Comparison of ENCODE assay signal across 31 mouse cellular contexts in the genomic region with DNA sequence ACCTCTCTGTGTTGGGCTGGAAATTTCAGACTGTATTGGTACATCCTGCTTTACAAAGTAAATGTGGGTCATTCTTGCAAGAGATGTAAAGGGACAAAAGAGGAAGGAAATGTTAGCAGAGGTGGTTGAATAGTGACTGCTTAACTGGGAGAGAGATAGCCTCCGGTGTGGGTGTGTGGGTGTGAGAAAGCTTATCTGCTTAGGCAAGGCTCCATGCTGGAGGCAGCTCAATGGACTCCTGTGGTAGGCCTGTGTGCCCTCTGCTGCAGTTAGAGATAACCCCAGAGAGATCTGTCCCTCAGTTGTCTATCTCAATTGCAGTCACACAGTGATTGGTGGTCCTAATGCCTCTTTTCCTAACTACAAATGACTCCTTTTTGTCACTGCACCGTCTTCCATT.
A peak's percentile ranks its signal among the peaks of the same experiment; 100 is the strongest.
DNase-seq lines count a peak whose midpoint lies in the region; ATAC-seq and TF ChIP-seq lines count a peak whose summit lies in the region.
"Had no signal": no experiment of that assay in that cellular context is flagged by ENCODE, and none has a peak within 500 bp of the region (broad histone marks: within the 10 kb centered on the region; RNA-seq: fewer than 3 reads in every experiment).

No protein-coding gene starts in this region.

- no peaks in the 10 kb centered on the region for H3K4me1 ChIP-seq in G1E (ENCODE audit: insufficient read depth, low read depth, low read length)
- H3K4me1 ChIP-seq in liver, embryonic 11.5 days (replicated peaks; ENCODE audit: control insufficient read depth, insufficient read depth, low read length): no peaks in the 10 kb centered on the region; the same call in 1 of the 2 replicates
- H3K4me1 ChIP-seq in liver, postnatal 0 days (ENCODE audit: insufficient read depth): no peaks in the 10 kb centered on the region
- H3K4me1 ChIP-seq in forebrain, embryonic 12.5 days: no peaks in the 10 kb centered on the region
- H3K4me1 ChIP-seq in midbrain, embryonic 14.5 days (ENCODE audit: control insufficient read depth, insufficient read depth, low read length): no peaks in the 10 kb centered on the region
- H3K4me1 ChIP-seq: embryonic facial prominence, embryonic 12.5 days; heart, embryonic 12.5 days; hindbrain, embryonic 13.5 days; neural tube, embryonic 13.5 days had no signal

- no peak for DNase-seq in G1E (ENCODE audit: low spot score)
- DNase-seq in liver, embryonic 11.5 days (ENCODE audit: low spot score): no peak
- no peak for DNase-seq in liver, postnatal 0 days
- no peak for DNase-seq in cerebellum, adult 9-10 months
- no peak for DNase-seq in lung, postnatal 4 days
- DNase-seq in midbrain, embryonic 14.5 days: no peak
- DNase-seq: adrenal gland, postnatal 14 days; cerebellum, adult 11 months; cerebellum, postnatal 10 days; gastrocnemius, postnatal 14 days; heart, adult 18-20 months; heart, postnatal 10 days; kidney, adult 2 months; kidney, postnatal 25 days; lung, adult 18-20 months; lung, postnatal 10 days; right cerebral cortex, postnatal 4 days; thymus, postnatal 14 days had no signal

- H3K27ac ChIP-seq in liver, embryonic 11.5 days (ENCODE audit: low read depth, low read length): no peak overlapping the region
- no peak overlapping the region for H3K27ac ChIP-seq in liver, postnatal 0 days (ENCODE audit: low read depth)
- no peak overlapping the region for H3K27ac ChIP-seq in forebrain, embryonic 12.5 days
- no peak overlapping the region for H3K27ac ChIP-seq in midbrain, embryonic 14.5 days (replicated peaks; ENCODE audit: low read depth, low read length)
- H3K27ac ChIP-seq: embryonic facial prominence, embryonic 12.5 days; hindbrain, embryonic 13.5 days; layer of hippocampus, adult 2 months; neural tube, embryonic 13.5 days had no signal

- no peak for TF ChIP-seq EP300 in liver, postnatal 0 days (IDR thresholded peaks at IDR 0.05; ENCODE audit: low read depth)

- H3K36me3 ChIP-seq in G1E (replicated peaks): no peaks in the 10 kb centered on the region
- H3K36me3 ChIP-seq in liver, embryonic 11.5 days (ENCODE audit: control insufficient read depth, insufficient read depth, low read length): no peaks in the 10 kb centered on the region
- H3K36me3 ChIP-seq in liver, postnatal 0 days (replicated peaks; ENCODE audit: insufficient read depth, low read length): no peaks in the 10 kb centered on the region
- H3K36me3 ChIP-seq in forebrain, embryonic 12.5 days (replicated peaks): no peaks in the 10 kb centered on the region
- no peaks in the 10 kb centered on the region for H3K36me3 ChIP-seq in midbrain, embryonic 14.5 days (ENCODE audit: control insufficient read depth, insufficient read depth, low read length)
- H3K36me3 ChIP-seq: embryonic facial prominence, embryonic 12.5 days; heart, embryonic 12.5 days; hindbrain, embryonic 13.5 days; neural tube, embryonic 13.5 days had no signal

- no peak overlapping the region for H3K4me2 ChIP-seq in liver, embryonic 11.5 days
- no peak overlapping the region for H3K4me2 ChIP-seq in liver, postnatal 0 days (ENCODE audit: low read depth, low read length)
- no peak overlapping the region for H3K4me2 ChIP-seq in forebrain, embryonic 12.5 days
- no peak overlapping the region for H3K4me2 ChIP-seq in midbrain, embryonic 14.5 days (ENCODE audit: low read length)
- H3K4me2 ChIP-seq: embryonic facial prominence, embryonic 12.5 days; heart, embryonic 12.5 days; hindbrain, embryonic 13.5 days; neural tube, embryonic 13.5 days had no signal

- WGBS in liver, embryonic 11.5 days: 15% methylated on average over 2 of the region's 2 CpGs
- 14% methylated on average over 2 of the region's 2 CpGs for WGBS in liver, postnatal 0 days (ENCODE audit: insufficient replicate concordance)
- 65% methylated on average over 2 of the region's 2 CpGs for WGBS in forebrain, embryonic 12.5 days
- 70% methylated on average over 2 of the region's 2 CpGs for WGBS in midbrain, embryonic 14.5 days

- H3K4me3 ChIP-seq in G1E (ENCODE audit: low read depth, low read length): no peak overlapping the region
- no peak overlapping the region for H3K4me3 ChIP-seq in liver, embryonic 11.5 days (ENCODE audit: low read depth, low read length)
- H3K4me3 ChIP-seq in liver, postnatal 0 days (ENCODE audit: low read depth, low read length): no peak overlapping the region
- no peak overlapping the region for H3K4me3 ChIP-seq in forebrain, embryonic 12.5 days (replicated peaks)
- no peak overlapping the region for H3K4me3 ChIP-seq in midbrain, embryonic 14.5 days (replicated peaks; ENCODE audit: low read depth, low read length)
- H3K4me3 ChIP-seq: embryonic facial prominence, embryonic 12.5 days; erythroblast, embryonic 14.5 days; heart, embryonic 12.5 days; hindbrain, embryonic 13.5 days; layer of hippocampus, adult 2 months; myocyte; neural tube, embryonic 13.5 days had no signal

- H3K9ac ChIP-seq in liver, embryonic 11.5 days (ENCODE audit: low read depth, low read length): no peak overlapping the region
- no peak overlapping the region for H3K9ac ChIP-seq in liver, postnatal 0 days (replicated peaks)
- no peak overlapping the region for H3K9ac ChIP-seq in forebrain, embryonic 12.5 days
- H3K9ac ChIP-seq in midbrain, embryonic 14.5 days (replicated peaks; ENCODE audit: low read length): no peak overlapping the region
- H3K9ac ChIP-seq: embryonic facial prominence, embryonic 12.5 days; heart, embryonic 12.5 days; hindbrain, embryonic 13.5 days; neural tube, embryonic 13.5 days had no signal

- H3K9me3 ChIP-seq in G1E (replicated peaks): 0 out of 2 replicates have a peak, but pooled peaks cover 3% of the 10 kb centered on the region
- H3K9me3 ChIP-seq in liver, embryonic 11.5 days (ENCODE audit: control insufficient read depth, low read length): no peaks in the 10 kb centered on the region
- H3K9me3 ChIP-seq in liver, postnatal 0 days (ENCODE audit: low read length): no peaks in the 10 kb centered on the region
- H3K9me3 ChIP-seq in forebrain, embryonic 12.5 days: no peaks in the 10 kb centered on the region
- H3K9me3 ChIP-seq in midbrain, embryonic 14.5 days (ENCODE audit: control insufficient read depth, low read length): no peaks in the 10 kb centered on the region
- H3K9me3 ChIP-seq: embryonic facial prominence, embryonic 12.5 days; heart, embryonic 12.5 days; hindbrain, embryonic 13.5 days; neural tube, embryonic 13.5 days had no signal

- TF ChIP-seq CTCF in G1E (IDR thresholded peaks at IDR 0.05; ENCODE audit: low read depth, low read length): no peak
- no peak for TF ChIP-seq CTCF in liver, postnatal 0 days (IDR thresholded peaks at IDR 0.05; ENCODE audit: low read depth)

- peak; percentile 70; the same call in 1 of the 2 replicates for ATAC-seq in G1E (ENCODE audit: extremely low read depth, insufficient number of reproducible peaks, low FRiP score, poor library complexity, severe bottlenecking)
- peak; percentile 99 for ATAC-seq in common myeloid progenitor, adult 5-6 weeks (replicated peaks; ENCODE audit: low read depth, poor library complexity, severe bottlenecking)
- ATAC-seq in liver, embryonic 11.5 days (replicated peaks; ENCODE audit: low FRiP score): peak; percentile 100
- ATAC-seq in liver, postnatal 0 days: peak; percentile 78
- ATAC-seq in forebrain, embryonic 12.5 days (ENCODE audit: low FRiP score): no peak
- ATAC-seq in midbrain, embryonic 14.5 days (ENCODE audit: low FRiP score, low TSS enrichment): no peak
- ATAC-seq: forebrain, embryonic 14.5 days; inflammation-experienced regulatory T-cells, adult 6 months; midbrain, embryonic 16.5 days had no signal

- no peaks in the 10 kb centered on the region for H3K27me3 ChIP-seq in G1E (ENCODE audit: insufficient read depth, low read length)
- no peaks in the 10 kb centered on the region for H3K27me3 ChIP-seq in liver, embryonic 11.5 days (replicated peaks; ENCODE audit: control insufficient read depth, insufficient read depth, low read length)
- H3K27me3 ChIP-seq in liver, postnatal 0 days (ENCODE audit: insufficient read depth, low read length): no peaks in the 10 kb centered on the region
- no peaks in the 10 kb centered on the region for H3K27me3 ChIP-seq in forebrain, embryonic 12.5 days
- H3K27me3 ChIP-seq in midbrain, embryonic 14.5 days (ENCODE audit: control insufficient read depth, insufficient read depth, low read length): no peaks in the 10 kb centered on the region
- H3K27me3 ChIP-seq: CH12.LX; embryonic facial prominence, embryonic 12.5 days; heart, embryonic 12.5 days; hindbrain, embryonic 13.5 days; neural tube, embryonic 13.5 days had no signal

Comparison
In these comparisons a context has a peak if more than half of its experiments do, and no peak if none do; other contexts are left out.
1. ATAC-seq: peak in G1E (single experiment), common myeloid progenitor, adult 5-6 weeks (single experiment), liver, embryonic 11.5 days (single experiment) and liver, postnatal 0 days (single experiment); none in forebrain, embryonic 12.5 days (single experiment) and midbrain, embryonic 14.5 days (single experiment).